8 mouse cellular contexts compared by ENCODE assay signal in genomic region chr13:53471926-53472613, GRCm38 (mm10). TPM values are rescaled to one million over a fixed set of nuclear protein-coding genes. Genes with fewer than 3 reads are reported as not detected.
A peak's percentile ranks its signal among the peaks of the same experiment; 100 is the strongest.
DNase-seq lines count a peak whose midpoint lies in the region; ATAC-seq and TF ChIP-seq lines count a peak whose summit lies in the region.

No protein-coding gene starts in this region.

- peaks cover 100% of the 10 kb centered on the region for H3K27me3 ChIP-seq in intestine, embryonic 14.5 days (replicated peaks; ENCODE audit: control insufficient read depth, insufficient read depth, low read length)
- peaks cover 98% of the 10 kb centered on the region for H3K27me3 ChIP-seq in neural tube, embryonic 13.5 days

- H3K9me3 ChIP-seq in intestine, embryonic 14.5 days (ENCODE audit: control insufficient read depth, low read length): no peaks in the 10 kb centered on the region
- no peaks in the 10 kb centered on the region for H3K9me3 ChIP-seq in neural tube, embryonic 13.5 days

- under 1% methylated on average over 48 of the region's 50 CpGs for WGBS in intestine, embryonic 14.5 days
- under 1% methylated on average over 49 of the region's 50 CpGs for WGBS in neural tube, embryonic 13.5 days

- no peak for TF ChIP-seq CTCF in layer of hippocampus, adult 2 months (conservative IDR thresholded peaks at IDR 0.05)
- TF ChIP-seq CTCF in embryonic fibroblast, embryonic 13.5 days (IDR thresholded peaks at IDR 0.05; ENCODE audit: borderline replicate concordance, insufficient read depth, low read length): no peak

- 0 out of 2 replicates have a peak, but pooled peaks have one; percentile 16 for ATAC-seq in intestine, embryonic 14.5 days (replicated peaks; ENCODE audit: low FRiP score, low TSS enrichment, low read depth)
- peak; percentile 13; the same call in 1 of the 2 replicates for ATAC-seq in neural tube, embryonic 13.5 days (ENCODE audit: low read depth)

- no peak overlapping the region for H3K27ac ChIP-seq in layer of hippocampus, adult 2 months
- no peak overlapping the region for H3K27ac ChIP-seq in embryonic fibroblast, embryonic 13.5 days (ENCODE audit: insufficient read depth, low read length)
- no peak overlapping the region for H3K27ac ChIP-seq in intestine, embryonic 14.5 days (ENCODE audit: low read depth)
- no peak overlapping the region; the same call in 1 of the 2 replicates for H3K27ac ChIP-seq in neural tube, embryonic 13.5 days (replicated peaks)

- no peaks in the 10 kb centered on the region for H3K4me1 ChIP-seq in embryonic fibroblast, embryonic 13.5 days (ENCODE audit: control insufficient read depth, insufficient read depth, low read length)
- H3K4me1 ChIP-seq in intestine, embryonic 14.5 days (replicated peaks; ENCODE audit: control insufficient read depth, insufficient read depth, low read length): peaks cover 6% of the 10 kb centered on the region; the same call in 1 of the 2 replicates
- peaks cover 48% of the 10 kb centered on the region for H3K4me1 ChIP-seq in neural tube, embryonic 13.5 days (replicated peaks)

- DNase-seq in layer of hippocampus, adult 2 months (ENCODE audit: low spot score in 2 of 2): no peak
- no peak for DNase-seq in layer of hippocampus, postnatal 14 days (ENCODE audit: low spot score in 2 of 2)
- DNase-seq in intestine, embryonic 14.5 days (ENCODE audit: low spot score): peak; percentile 68
- no peak for DNase-seq in right cerebral cortex, postnatal 36 days (ENCODE audit: low spot score in 2 of 2)
- DNase-seq in right cerebral cortex, adult 2 months (ENCODE audit: low spot score in 2 of 2): no peak
- DNase-seq in thymus, adult 18-20 months: no peak

- H3K36me3 ChIP-seq in intestine, embryonic 14.5 days (ENCODE audit: control insufficient read depth, insufficient read depth, low read length): no peaks in the 10 kb centered on the region
- H3K36me3 ChIP-seq in neural tube, embryonic 13.5 days: no peaks in the 10 kb centered on the region

- peak overlapping the region; percentile 43 for H3K4me3 ChIP-seq in layer of hippocampus, adult 2 months
- peak overlapping the region; percentile 64 for H3K4me3 ChIP-seq in embryonic fibroblast, embryonic 13.5 days (ENCODE audit: insufficient read depth, low read length)
- H3K4me3 ChIP-seq in intestine, embryonic 14.5 days (ENCODE audit: low read depth, low read length): peak overlapping the region; percentile 42
- H3K4me3 ChIP-seq in neural tube, embryonic 13.5 days: peak overlapping the region; percentile 49

- TF ChIP-seq POLR2A in embryonic fibroblast, embryonic 13.5 days (IDR thresholded peaks at IDR 0.05; ENCODE audit: low read depth, low read length): no peak

- H3K9ac ChIP-seq in intestine, embryonic 14.5 days (ENCODE audit: low read length): peak overlapping the region; percentile 23; the same call in 1 of the 2 replicates
- H3K9ac ChIP-seq in neural tube, embryonic 13.5 days: peak overlapping the region; percentile 66

- peak overlapping the region; percentile 68 for H3K4me2 ChIP-seq in intestine, embryonic 14.5 days (ENCODE audit: low read length)
- H3K4me2 ChIP-seq in neural tube, embryonic 13.5 days: peak overlapping the region; percentile 80

RNA-seq across cellular contexts. Expression of gene Msx2, which starts 0.8 kb away (rescaled TPM):
- total RNA-seq in layer of hippocampus, adult 2 months (2021): 1 to 10 TPM in 1 of 2 experiments, under 1 TPM in 1; 0.69 to 1.1 TPM
- total RNA-seq in layer of hippocampus, postnatal 14 days (2021): 1 to 10 TPM in 1 of 2 experiments, under 1 TPM in 1; 0.94 to 1.0 TPM
- 2.8 and 3.6 TPM in 2 replicates for polyA plus RNA-seq in embryonic fibroblast, embryonic 13.5 days (2011; ENCODE audit: insufficient read length, low read depth, missing spikeins)
- polyA plus RNA-seq in intestine, embryonic 14.5 days (2014; fragmentation: Nextera tagmentation; extraction: Ambion mirVana): 0.09 and 0.44 TPM in 2 replicates
- 1.7 and 3.2 TPM in 2 replicates for polyA plus RNA-seq in neural tube, embryonic 13.5 days (2015; fragmentation: Nextera tagmentation; extraction: Ambion mirVana)
